Mouse (Mus musculus) urinary bladder, postnatal 10 days (tissue): ENCODE measurements at regions not wholly inside any gene's neighbourhood (a gene's known extent, or its start where the extent isn't known, plus 50 kb on each side); places are given as distances from the start of the nearest gene placed in this dataset.
"Not testable (repeated sequence)": the region's sequence is repeated elsewhere in the genome, so short reads cannot be mapped to it uniquely, and the experiment has no call there.

Experiments
- DNase-seq: peaks from one replicate; pipeline ENCODE4 v3.0.0; 2022; ENCODE audit warnings: low spot score

GRCm38 (mm10) chr2:72615869-72616268 is 139.9 kb downstream of the Cdca7 start:
- no peak for DNase-seq

- no peak for DNase-seq
These were observed 140.5 kb downstream of the Cdca7 start for GRCm38 (mm10) chr2:72616412-72616811.

DNA sequence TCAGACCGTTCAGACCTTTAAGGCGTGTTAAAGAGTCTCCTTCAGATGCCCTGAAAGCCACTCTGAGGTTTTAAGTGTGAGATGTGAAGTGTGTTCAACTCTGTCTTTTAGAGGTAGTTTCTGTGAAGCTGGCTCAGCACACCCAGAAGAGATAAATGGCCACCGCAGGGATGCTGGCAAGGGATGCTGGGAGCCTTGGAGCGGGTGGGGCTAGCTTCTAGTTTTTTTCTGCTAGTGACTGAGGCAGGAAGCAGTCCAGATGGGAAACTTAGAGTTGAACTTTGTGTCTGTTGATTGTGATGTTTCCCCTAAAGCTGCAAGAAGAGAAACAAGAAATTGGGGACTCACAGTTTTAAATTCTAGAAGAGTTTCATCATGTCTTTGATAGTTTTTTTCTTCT is 143.5 kb downstream of the Cdca7 start:
- no peak for DNase-seq

- DNase-seq = no peak
These were observed 144.3 kb downstream of the Cdca7 start for GRCm38 (mm10) chr2:72620182-72620652.

DNA sequence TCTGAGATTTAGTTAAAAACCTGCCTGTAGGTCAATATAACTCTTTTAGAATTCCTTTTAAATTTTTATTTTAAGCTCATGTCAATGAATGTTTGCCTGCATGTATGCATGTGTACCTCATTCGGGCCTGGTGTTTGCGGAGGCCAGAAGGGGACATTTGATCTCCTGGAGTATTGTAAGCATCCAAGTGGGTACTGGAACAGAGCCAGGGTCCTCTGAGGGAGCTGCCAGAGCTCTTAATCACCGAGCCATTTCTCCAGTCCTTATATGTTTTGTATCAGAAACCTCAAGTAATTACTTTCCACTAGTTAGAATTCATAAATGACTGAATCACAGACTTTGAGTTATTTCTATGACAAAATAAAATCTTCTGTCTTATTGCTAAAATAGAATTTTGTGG is 152.0 kb downstream of the Cdca7 start:
- DNase-seq = no peak

DNA sequence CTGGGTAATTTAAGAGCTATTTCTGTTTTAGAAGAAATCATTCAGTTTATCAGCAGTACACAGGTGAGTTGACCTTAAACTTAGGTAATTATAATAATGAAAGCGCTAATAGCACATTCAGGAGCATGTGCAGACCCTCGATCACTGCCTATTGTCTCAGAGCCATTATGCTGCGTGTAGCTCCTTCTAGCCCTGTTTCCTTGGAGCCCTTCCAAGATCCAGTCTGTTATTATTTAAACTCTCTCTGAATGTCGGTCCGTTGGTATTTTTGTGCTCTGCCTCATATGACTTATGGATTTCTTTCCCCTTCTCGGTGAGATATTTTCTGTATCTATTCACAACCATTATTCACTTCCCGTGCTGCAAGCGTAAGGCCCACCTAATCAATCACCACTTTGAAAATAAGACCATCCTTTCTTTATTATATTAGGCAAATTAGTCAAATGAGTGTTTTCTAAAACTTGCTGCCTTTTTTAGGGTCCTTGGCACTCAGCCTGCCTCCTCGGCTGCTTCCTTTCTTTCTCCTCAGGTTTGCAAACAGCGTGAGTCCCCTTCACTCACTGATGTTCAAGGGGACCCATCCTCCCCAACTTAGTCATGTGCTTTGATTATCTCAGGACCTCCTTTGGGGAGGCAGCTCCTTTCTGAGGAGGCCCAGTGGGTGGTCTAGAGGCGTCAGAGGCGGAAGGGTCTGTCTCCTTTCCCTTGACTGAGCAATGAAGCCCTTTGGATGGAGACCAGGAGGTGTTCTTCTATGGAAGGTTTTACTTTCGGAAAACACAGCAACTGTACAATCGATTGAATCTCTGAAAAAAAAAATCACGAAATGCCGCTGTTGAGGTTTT is 152.9 kb downstream of the Cdca7 start:
- no peak for DNase-seq

DNA sequence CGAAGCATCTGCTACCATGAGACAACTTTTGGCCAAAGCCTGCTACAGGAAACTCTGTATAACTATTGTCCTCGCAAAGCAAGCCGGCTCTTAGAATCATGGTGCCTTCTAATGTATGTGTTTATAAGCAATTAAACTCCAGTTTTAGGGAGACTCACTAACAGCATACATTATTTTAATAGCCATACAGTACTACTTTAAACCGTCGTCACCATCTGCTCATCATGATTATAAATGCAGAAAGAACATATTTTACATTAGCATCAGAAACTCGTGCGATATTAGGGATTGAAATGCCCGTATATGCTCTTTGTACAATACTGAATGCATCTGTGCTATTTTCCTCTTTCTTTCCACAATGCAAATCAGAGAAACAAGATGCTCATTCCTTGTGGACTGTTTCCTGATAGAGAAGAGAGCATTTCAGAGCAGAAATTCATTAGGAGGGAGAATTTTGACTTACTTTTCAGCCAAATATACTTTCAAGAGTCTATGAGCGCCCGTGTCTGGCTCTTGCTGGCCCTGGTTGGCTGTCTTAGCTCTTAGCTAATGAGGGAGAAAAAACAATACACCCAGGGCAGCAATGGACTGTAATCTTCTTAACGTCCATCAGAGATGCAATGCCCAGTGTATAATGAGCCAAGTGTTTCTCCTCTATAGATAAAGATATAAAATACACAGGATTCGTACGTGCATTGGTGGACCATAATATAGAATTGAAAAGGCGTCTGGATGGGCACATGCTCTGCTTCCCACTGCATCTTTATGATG is 153.9 kb downstream of the Cdca7 start:
- no peak for DNase-seq

GRCm38 (mm10) chr2:72637881-72638620 is 162.1 kb downstream of the Cdca7 start:
- no peak for DNase-seq

GRCm38 (mm10) chr2:72639022-72639421 is 163.1 kb downstream of the Cdca7 start:
- DNase-seq = no peak

GRCm38 (mm10) chr2:72641228-72641627 is 165.3 kb downstream of the Cdca7 start:
- DNase-seq = no peak

- no peak for DNase-seq
These were observed 168.3 kb downstream of the Cdca7 start for GRCm38 (mm10) chr2:72644151-72644843.

DNA sequence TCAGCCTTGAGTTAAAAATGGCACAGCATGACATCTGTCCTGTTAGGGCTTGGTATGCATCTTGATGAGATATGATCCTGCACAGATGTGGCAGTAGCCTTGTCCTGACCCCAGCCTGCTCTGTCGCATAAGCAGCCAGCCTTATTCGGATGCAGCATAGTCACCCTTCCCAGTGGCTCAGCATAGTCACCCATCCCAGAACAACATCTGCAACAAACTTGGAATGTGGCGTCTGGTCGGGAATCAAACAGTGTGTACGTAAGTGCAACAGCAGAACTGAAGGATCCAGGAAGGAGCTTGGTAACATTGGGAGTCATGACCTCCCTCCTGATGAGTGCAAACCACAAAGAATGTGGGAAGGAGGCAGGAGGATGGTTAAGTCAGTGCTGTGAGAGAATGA is 171.7 kb downstream of the Cdca7 start:
- no peak for DNase-seq

GRCm38 (mm10) chr2:72648294-72648693 is 172.3 kb downstream of the Cdca7 start:
- DNase-seq = no peak

DNA sequence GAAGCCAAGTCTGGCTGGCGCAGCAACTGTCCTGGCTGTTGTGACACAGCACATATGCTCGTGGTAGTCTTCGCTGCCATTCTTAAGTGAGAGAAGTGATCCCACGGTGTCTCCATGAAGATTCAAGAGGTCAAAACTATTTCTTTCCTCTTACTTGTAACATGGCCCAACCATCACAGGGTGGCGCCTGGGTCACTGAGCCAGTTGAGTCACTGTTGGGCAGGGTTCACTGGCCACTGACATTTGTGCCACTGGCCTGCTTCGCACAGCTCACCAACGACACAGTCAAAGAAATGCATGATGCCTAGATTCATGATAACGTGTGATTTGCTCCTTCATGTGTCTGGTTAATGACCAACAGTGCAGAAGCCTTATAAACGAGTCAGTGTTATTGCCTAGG is 179.9 kb downstream of the Cdca7 start:
- no peak for DNase-seq

DNA sequence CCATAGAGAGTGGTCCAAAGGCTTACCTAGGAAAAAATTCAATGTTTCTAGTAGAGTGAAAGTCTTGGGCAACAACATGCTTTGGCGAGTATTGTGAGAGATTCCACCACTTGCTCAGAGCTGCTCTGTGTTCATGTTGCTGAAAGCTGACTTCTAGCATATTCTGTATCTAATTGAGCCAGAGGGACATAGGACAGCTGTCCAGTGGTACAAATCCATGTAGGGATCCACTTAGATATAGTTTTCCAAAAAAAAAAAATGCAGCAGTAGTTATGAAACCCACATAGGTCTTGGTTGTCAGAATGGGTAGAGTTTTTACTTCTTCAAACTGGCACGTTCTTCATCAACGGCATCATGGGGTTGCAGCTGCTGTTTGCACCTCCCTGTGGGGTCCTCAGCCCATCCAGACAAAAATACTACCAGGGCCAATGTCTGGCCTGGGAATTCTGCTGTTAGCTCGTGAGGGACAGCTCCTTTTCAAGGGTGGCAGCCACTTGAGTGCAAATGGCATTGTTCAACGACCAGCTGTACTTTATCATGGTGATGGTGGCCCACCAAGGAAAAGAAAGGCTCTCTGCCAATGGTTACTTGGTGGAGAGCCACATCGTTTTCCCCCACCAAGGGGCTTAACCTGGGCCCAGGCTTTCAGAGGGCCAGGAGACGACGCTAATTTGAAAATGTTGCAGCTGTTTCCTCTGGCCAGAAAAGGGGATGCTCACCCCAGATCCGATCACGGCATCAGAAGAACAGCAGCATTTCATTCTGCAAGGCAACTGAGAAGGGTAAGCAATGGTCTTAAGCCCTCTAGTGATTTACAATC is 181.4 kb downstream of the Cdca7 start:
- DNase-seq = no peak

DNA sequence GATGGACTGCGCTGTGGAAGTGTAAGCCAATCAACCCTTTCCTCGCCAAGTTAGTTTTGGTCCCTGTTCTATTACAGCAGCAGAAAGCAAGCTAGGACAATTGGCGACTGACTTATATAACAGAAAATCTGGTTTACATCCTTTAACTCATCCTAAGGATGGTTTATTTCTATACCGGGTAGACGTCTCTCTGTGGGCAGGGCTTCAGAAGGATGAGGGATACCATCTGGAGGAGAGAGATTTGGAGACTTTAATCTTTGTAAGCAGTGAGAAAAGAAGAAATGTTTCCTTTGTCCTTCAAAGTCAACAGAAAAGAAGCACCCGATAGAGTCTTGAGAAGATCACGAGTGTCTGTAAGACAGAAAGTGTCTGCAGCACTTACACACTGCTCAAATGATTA is 186.4 kb downstream of the Cdca7 start:
- no peak for DNase-seq

GRCm38 (mm10) chr2:72662979-72663780 is 187.2 kb downstream of the Cdca7 start:
- DNase-seq = no peak

DNA sequence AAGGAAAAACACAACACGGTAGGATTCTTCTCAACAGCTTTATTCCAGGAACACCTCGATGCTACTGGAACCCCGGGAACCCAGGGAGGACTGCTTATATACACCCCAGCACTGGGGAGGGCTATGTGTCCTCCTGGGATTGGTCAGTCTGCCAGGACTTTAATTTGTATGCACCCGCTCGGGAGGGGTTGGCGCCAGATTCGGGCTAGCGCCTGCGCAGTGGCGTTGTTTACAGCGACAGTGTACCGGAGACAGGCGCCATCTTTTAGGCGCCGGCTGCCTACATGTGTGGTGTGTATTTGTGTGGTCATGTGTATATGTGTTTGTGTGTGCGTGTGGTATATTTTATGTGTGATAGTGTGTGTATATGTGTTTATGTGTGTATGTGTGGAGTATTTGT is 191.4 kb downstream of the Cdca7 start:
- DNase-seq = not testable (repeated sequence)

- no peak for DNase-seq
These were observed 197.2 kb downstream of the Cdca7 start for GRCm38 (mm10) chr2:72672908-72673901.
